15 mouse cellular contexts compared by ENCODE assay signal in the genomic region with DNA sequence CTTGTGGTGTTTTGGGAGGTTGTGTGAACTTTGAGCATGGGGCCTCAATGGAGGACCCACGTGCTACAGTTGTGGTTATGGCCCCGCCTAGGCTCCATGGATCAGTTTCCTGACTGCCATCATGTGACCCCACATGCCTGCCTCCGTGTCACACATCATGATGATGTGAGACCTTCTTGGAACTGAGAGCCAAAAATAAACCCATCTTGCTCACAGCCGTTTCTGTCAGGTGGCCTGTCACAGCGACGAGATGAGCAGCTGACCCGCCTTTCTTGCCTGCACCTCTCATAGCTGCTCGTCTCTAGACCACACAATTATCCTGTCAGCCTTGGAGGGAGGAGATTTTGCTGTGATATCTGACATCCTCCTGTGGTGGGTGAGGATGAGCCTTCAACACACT.
DNase-seq lines count a peak whose midpoint lies in the region; ATAC-seq and TF ChIP-seq lines count a peak whose summit lies in the region.
"Had no signal": no experiment of that assay in that cellular context is flagged by ENCODE, and none has a peak within 500 bp of the region (broad histone marks: within the 10 kb centered on the region; RNA-seq: fewer than 3 reads in every experiment).

No protein-coding gene starts in this region.

- intact Hi-C loops in heart, postnatal 14 days (cut with DNase I), result no loop called here

- no peak for DNase-seq in heart, postnatal 14 days
- peak; percentile 78 for DNase-seq in CD4-positive helper T cell, adult 2 months (ENCODE audit: low read depth, low spot score)
- DNase-seq in thymus, adult 18-20 months, result peak; percentile 7 to 39
- DNase-seq in ovary, postnatal 14 days (ENCODE audit: low spot score), result no peak
- DNase-seq in right cerebral cortex, postnatal 14 days, result no peak
- no peak for DNase-seq in spleen, postnatal 36 days (ENCODE audit: low spot score in 2 of 2)
- DNase-seq: cerebellum, postnatal 10 days; kidney, postnatal 10 days; layer of hippocampus, adult 9-11 months; left cerebral cortex, postnatal 4 days; lung, embryonic 14.5 days had no signal

- no peak for TF ChIP-seq CTCF in bone marrow macrophage, adult 2 months (IDR thresholded peaks at IDR 0.05; ENCODE audit: low read depth, low read length)

- H3K4me1 ChIP-seq in heart, embryonic 12.5 days (replicated peaks), result peaks cover 27% of the 10 kb centered on the region
- peaks cover 46% of the 10 kb centered on the region for H3K4me1 ChIP-seq in bone marrow macrophage, adult 2 months (ENCODE audit: control insufficient read depth, insufficient read depth, low read length)
- H3K4me1 ChIP-seq: hindbrain, embryonic 12.5 days had no signal

- H3K9me3 ChIP-seq in heart, embryonic 12.5 days (replicated peaks), result peaks cover 3% of the 10 kb centered on the region; the same call in 1 of the 2 replicates
- H3K9me3 ChIP-seq: hindbrain, embryonic 12.5 days had no signal

- WGBS in heart, embryonic 12.5 days, result 45% methylated on average over 8 of the region's 8 CpGs

- no peak for TF ChIP-seq POLR2A in bone marrow macrophage, adult 2 months (IDR thresholded peaks at IDR 0.05; ENCODE audit: borderline replicate concordance, low read depth, low read length)

- no peak overlapping the region for H3K4me3 ChIP-seq in heart, embryonic 12.5 days
- H3K4me3 ChIP-seq in bone marrow macrophage, adult 2 months (ENCODE audit: insufficient read depth, low read length), result no peak overlapping the region
- H3K4me3 ChIP-seq: hindbrain, embryonic 12.5 days had no signal

- H3K27me3 ChIP-seq in heart, embryonic 12.5 days (replicated peaks), result no peaks in the 10 kb centered on the region
- H3K27me3 ChIP-seq: hindbrain, embryonic 12.5 days had no signal

- H3K36me3 ChIP-seq in heart, embryonic 12.5 days, result no peaks in the 10 kb centered on the region
- H3K36me3 ChIP-seq: hindbrain, embryonic 12.5 days had no signal

- no peak overlapping the region for H3K27ac ChIP-seq in heart, embryonic 12.5 days (ENCODE audit: poor library complexity, severe bottlenecking)
- peak overlapping the region; percentile 68 for H3K27ac ChIP-seq in bone marrow macrophage, adult 2 months (ENCODE audit: insufficient read depth, low read depth, low read length)
- H3K27ac ChIP-seq: hindbrain, embryonic 12.5 days had no signal

- H3K9ac ChIP-seq in heart, embryonic 12.5 days, result no peak overlapping the region
- H3K9ac ChIP-seq: hindbrain, embryonic 12.5 days; lung, embryonic 14.5 days had no signal

- no peak overlapping the region for H3K4me2 ChIP-seq in heart, embryonic 12.5 days
- H3K4me2 ChIP-seq: hindbrain, embryonic 12.5 days; lung, embryonic 14.5 days had no signal

- 0 out of 2 replicates have a peak, but pooled peaks have one; percentile 33 for ATAC-seq in heart, embryonic 12.5 days (ENCODE audit: insufficient number of reproducible peaks, low FRiP score)
- ATAC-seq: intestine, postnatal 0 days had no signal

Comparison
In these comparisons a context has a peak if more than half of its experiments do, and no peak if none do; other contexts are left out.
1. DNase-seq: peak in CD4-positive helper T cell, adult 2 months (single experiment) and thymus, adult 18-20 months (2 of 2); none in heart, postnatal 14 days (0 of 2), ovary, postnatal 14 days (single experiment), right cerebral cortex, postnatal 14 days (single experiment) and spleen, postnatal 36 days (0 of 2).